In the genomic region with DNA sequence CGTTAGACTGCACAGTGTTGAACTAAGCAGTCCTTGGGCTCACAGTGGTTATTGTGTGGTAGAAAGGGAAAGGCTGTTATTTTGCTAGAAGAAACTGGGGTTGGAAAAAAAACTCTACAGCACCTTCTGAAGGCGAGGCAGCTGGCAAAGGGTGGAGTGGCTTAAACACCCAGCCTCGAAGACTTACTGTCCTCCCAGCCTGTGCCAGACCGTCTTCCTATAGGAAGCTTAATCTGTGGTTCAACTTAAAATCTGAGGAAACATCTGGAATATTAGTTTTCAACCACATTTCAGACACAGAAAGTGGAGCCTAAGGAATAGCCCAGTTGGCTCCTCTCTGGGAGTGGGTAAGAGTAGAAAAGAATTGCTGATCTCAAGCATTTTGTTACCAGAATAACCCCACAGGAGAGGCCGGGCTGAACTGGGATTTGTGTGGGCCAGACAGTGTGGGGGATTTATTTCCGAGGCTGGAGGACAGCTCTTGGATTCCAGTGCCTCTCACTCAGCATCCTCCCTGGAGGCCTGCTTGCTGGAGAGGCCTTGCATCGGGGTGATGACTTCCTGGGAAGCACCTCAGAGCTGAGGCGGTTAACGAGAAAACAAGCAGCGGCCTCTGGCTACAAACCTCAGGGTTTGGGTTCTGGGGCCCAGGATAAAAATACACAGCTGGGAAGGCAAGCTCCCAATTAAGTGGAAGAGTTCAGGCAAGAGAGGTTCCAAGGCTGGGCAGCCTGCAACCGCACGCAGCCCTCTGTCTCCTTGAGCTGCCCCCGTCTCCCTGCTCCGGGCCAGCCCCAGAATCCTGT, we compare ENCODE assay signal across 7 mouse cellular contexts.
DNase-seq lines count a peak whose midpoint lies in the region; ATAC-seq and TF ChIP-seq lines count a peak whose summit lies in the region.

No protein-coding gene starts in this region.

- no peak overlapping the region for H3K4me2 ChIP-seq in lung, embryonic 14.5 days
- H3K4me2 ChIP-seq in limb, embryonic 15.5 days = 0 out of 2 replicates have a peak overlapping the region, but pooled peaks have one; percentile 1

- no peak for TF ChIP-seq POLR2A in embryonic fibroblast, embryonic 13.5 days (IDR thresholded peaks at IDR 0.05; ENCODE audit: low read depth, low read length)

- peaks cover 39% of the 10 kb centered on the region for H3K4me1 ChIP-seq in lung, embryonic 14.5 days (ENCODE audit: insufficient read depth)
- peaks cover 4% of the 10 kb centered on the region; the same call in 1 of the 2 replicates for H3K4me1 ChIP-seq in embryonic fibroblast, embryonic 13.5 days (ENCODE audit: control insufficient read depth, insufficient read depth, low read length)
- H3K4me1 ChIP-seq in heart, embryonic 10.5 days = peaks cover 20% of the 10 kb centered on the region
- peaks cover 37% of the 10 kb centered on the region for H3K4me1 ChIP-seq in limb, embryonic 15.5 days

- H3K27ac ChIP-seq in lung, embryonic 14.5 days (ENCODE audit: low read depth) = peak overlapping the region; percentile 86
- peak overlapping the region; percentile 44 for H3K27ac ChIP-seq in embryonic fibroblast, embryonic 13.5 days (ENCODE audit: insufficient read depth, low read length)
- 0 out of 2 replicates have a peak overlapping the region, but pooled peaks have one; percentile 6 for H3K27ac ChIP-seq in heart, embryonic 10.5 days
- peak overlapping the region; percentile 83 for H3K27ac ChIP-seq in limb, embryonic 15.5 days

- no peak overlapping the region for H3K9ac ChIP-seq in lung, embryonic 14.5 days
- H3K9ac ChIP-seq in limb, embryonic 15.5 days = no peak overlapping the region

- no peak for TF ChIP-seq CTCF in lung, embryonic 14.5 days (IDR thresholded peaks at IDR 0.05; ENCODE audit: low read depth)
- no peak for TF ChIP-seq CTCF in embryonic fibroblast, embryonic 13.5 days (IDR thresholded peaks at IDR 0.05; ENCODE audit: borderline replicate concordance, insufficient read depth, low read length)

- no peaks in the 10 kb centered on the region for H3K36me3 ChIP-seq in lung, embryonic 14.5 days (ENCODE audit: insufficient read depth)
- no peaks in the 10 kb centered on the region for H3K36me3 ChIP-seq in heart, embryonic 10.5 days
- H3K36me3 ChIP-seq in limb, embryonic 15.5 days = no peaks in the 10 kb centered on the region

- DNase-seq in lung, embryonic 14.5 days = peak; percentile 61
- no peak for DNase-seq in lung, postnatal 25 days (ENCODE audit: low spot score)
- DNase-seq in heart, embryonic 10.5 days (ENCODE audit: low spot score) = no peak
- no peak for DNase-seq in thymus, postnatal 25 days
- DNase-seq in frontal cortex, postnatal 25 days (ENCODE audit: low spot score in 2 of 2) = no peak

- no peaks in the 10 kb centered on the region for H3K9me3 ChIP-seq in lung, embryonic 14.5 days (ENCODE audit: low read depth, low read length)
- H3K9me3 ChIP-seq in heart, embryonic 10.5 days = no peaks in the 10 kb centered on the region
- H3K9me3 ChIP-seq in limb, embryonic 15.5 days = no peaks in the 10 kb centered on the region

- 41% methylated on average over 14 of the region's 14 CpGs for WGBS in lung, embryonic 14.5 days
- 64% methylated on average over 14 of the region's 14 CpGs for WGBS in heart, embryonic 10.5 days
- 30% methylated on average over 14 of the region's 14 CpGs for WGBS in limb, embryonic 15.5 days

- ATAC-seq in lung, embryonic 14.5 days (ENCODE audit: insufficient read depth) = no peak
- ATAC-seq in limb, embryonic 15.5 days (ENCODE audit: insufficient number of reproducible peaks, low FRiP score, low TSS enrichment, low read depth) = peak; percentile 74

- no peak overlapping the region for H3K4me3 ChIP-seq in lung, embryonic 14.5 days (ENCODE audit: low read depth, low read length)
- H3K4me3 ChIP-seq in embryonic fibroblast, embryonic 13.5 days (ENCODE audit: insufficient read depth, low read length) = no peak overlapping the region
- H3K4me3 ChIP-seq in heart, embryonic 10.5 days = no peak overlapping the region
- H3K4me3 ChIP-seq in limb, embryonic 15.5 days = no peak overlapping the region

- no peaks in the 10 kb centered on the region for H3K27me3 ChIP-seq in lung, embryonic 14.5 days (ENCODE audit: insufficient read depth, low read length)
- peaks cover 28% of the 10 kb centered on the region for H3K27me3 ChIP-seq in heart, embryonic 10.5 days (ENCODE audit: insufficient read depth, poor library complexity, severe bottlenecking)
- H3K27me3 ChIP-seq in limb, embryonic 15.5 days = peaks cover 21% of the 10 kb centered on the region

Comparison
In these comparisons a context has a peak if more than half of its experiments do, and no peak if none do; other contexts are left out.
1. H3K27ac ChIP-seq: peak in every context shown above with its lines; median percentile 86 in lung, embryonic 14.5 days; 83 in limb, embryonic 15.5 days; 44 in embryonic fibroblast, embryonic 13.5 days; 6 in heart, embryonic 10.5 days.